Mouse (Mus musculus): ENCODE data around the gene Nanos3.

Gene Nanos3

DNA sequence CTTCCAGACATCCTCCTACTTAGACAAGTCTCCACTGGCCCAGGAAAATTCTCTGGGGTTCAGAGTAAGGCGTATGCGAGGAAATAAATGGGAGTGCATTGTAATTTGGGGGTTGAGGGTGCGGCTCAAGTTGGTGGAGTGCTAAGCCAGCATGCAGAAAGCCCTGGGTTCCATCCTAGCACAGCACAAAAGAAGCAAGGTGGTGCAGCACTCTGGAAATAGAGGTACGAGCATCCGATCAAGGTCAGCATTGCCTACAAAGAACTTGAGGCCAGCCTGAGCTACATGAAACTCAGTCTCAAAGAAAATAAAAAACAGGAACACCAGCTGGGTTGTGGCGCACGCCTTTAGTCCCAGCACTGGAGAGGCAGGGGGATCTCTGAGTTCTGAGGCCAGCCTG lies at the start of gene Nanos3:
Gene Nanos3 (minus strand): TSS at position 101 of the 400 bp plus-strand sequence.
- DNase-seq (ENCODE audit: low read depth, low spot score) = no peak

GRCm38 (mm10) chr8:84233055-84233454 lies 48.0 kb upstream of the Nanos3 start:
- no peak for DNase-seq (ENCODE audit: low read depth, low spot score)

DNA sequence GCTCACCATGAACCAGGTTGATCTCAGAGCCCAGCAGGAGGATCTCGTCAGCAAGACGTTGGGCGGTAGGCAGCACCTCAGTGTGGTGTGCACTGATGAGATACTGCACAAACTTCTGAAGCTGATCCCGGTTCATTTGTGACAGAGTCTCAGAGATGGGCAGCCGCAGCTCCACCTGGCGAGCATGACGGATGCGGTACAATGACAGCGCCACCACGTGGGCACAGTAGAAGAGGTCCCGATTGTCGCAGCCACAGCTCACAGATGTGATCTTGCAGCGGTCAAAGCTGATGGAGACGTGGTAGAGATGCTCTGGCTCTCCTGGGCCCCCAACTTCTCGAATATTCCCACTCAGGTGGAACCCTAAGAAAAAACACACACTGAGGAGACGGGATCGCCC lies 45.7 kb upstream of the Nanos3 start:
- peak; percentile 81 for DNase-seq (ENCODE audit: low read depth, low spot score)

DNA sequence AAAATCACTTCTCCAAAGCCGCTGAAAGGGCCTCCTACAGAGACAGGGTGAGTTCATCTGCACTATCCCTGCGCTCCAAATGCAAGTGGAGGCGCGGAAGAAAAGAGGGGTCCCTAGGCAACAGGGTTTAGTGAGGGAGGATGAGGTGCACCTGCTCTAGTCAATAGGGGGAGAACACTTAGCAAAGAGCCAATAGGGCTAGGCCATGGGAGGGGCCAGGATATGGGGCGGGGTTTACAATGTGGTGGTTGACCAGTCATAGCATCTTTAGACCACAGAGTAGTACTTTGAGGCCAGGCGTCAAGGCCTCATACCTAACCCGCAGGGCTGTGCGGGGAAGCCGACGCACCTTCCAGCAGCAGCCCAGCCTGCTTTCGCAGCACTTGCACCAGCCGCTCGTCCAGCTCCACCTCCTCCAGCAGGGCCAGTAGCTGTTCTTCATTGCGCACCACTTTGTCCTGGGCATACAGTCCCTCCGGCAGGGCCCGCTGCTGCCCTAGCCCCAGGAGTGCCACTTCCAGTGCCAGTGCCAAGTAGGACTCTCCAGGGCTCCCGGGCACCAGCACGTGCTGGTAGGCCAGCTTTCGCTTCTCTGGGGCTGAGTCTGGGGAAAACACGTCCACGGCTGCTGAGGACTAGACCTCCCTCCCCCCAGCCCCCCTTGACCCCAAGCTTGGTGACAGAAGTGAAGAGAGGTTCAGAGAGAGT lies 38.5 kb upstream of the Nanos3 start:
- peak; percentile 67 for DNase-seq (ENCODE audit: low read depth, low spot score)

DNA sequence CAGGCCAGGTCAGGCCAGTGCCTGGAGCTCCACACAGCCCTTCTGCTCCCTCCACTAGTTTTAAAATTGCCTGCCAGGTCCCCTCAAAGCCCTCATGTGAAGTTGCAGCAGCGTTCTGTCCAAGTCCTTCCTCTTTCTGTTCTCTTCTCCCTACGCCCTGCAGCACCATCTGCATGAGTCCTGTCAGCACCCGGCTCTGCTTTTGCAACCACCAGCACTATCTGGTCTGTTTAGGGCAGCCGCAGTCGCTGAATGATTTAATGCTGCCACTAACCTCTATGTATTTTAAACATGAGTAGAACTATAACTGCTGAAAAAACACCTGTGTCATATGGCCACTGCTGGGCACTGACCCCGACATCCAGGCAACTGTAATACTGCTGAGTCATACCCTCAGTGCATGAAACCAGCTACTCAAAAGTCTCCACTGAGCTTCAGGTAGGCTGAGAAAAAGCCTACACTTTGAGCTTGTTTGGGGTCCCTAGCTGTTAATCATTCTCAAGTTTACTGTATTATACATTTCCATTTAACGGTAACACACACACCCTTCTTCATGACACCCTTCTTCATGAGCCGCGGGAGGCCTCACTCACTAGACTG lies 37.6 kb upstream of the Nanos3 start:
- DNase-seq (ENCODE audit: low read depth, low spot score) = no peak

GRCm38 (mm10) chr8:84220105-84220504 lies 35.1 kb upstream of the Nanos3 start:
- no peak for DNase-seq (ENCODE audit: low read depth, low spot score)

- no peak for DNase-seq (ENCODE audit: low read depth, low spot score)
These were observed 33.1 kb upstream of the Nanos3 start for GRCm38 (mm10) chr8:84218143-84218542.

- DNase-seq (ENCODE audit: low read depth, low spot score) = no peak
These were observed 32.2 kb upstream of the Nanos3 start for GRCm38 (mm10) chr8:84217206-84217605.

- no peak for DNase-seq (ENCODE audit: low read depth, low spot score)
These were observed 28.3 kb upstream of the Nanos3 start for GRCm38 (mm10) chr8:84213277-84213676.

DNA sequence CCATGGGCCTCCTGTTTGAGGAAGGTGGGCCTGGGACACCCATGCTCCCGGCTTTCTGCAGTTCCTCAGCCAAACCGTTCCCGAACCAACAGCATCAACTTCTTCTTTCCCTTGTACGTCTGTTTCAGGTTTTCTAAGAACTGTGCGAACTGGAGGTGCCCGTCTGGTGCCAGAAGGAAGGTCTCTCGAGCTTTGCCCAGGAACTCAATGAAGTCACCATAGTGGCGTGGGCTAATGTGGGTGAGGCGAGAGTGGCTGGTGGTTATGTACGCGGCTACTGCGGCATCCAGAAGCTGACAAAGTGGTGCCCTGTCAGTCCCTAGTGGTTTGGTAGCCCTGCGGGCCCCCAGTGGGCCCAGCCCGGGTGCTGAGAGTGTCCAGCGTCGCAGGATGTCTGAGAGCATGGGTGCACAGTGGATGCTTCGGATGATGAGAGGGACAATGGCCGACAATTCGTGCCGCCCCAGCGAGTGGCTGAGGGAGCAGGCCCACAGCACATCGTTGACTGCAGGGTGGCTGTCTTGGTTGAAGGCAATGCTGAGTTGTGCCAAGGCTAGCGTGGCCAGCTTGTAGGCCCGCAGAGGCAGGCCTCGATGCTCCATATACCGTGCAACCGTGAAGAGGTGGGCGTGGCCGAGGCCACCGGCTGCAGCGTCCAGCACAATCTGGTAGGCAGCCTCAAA lies 27.0 kb upstream of the Nanos3 start:
- no peak for DNase-seq (ENCODE audit: low read depth, low spot score)

DNA sequence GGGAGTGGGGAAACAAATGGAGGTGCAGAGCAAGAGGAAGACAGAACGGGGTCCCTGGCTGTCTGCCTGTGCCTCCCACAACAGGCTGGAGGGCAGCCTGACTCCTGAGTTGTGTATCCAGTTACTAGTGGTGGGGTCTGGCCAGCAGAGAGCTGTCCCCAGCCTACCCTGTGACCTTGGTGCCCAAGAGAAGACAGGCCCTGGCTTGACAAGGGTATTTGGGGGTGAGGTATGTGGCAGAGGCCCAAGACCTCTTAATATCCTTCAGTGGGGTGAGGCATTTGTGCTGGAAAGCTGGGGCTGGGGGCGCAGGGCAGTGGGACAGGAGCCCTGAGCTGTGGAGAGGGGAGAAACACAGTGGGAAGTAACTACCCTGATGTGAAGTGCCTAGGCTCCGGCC lies 26.2 kb upstream of the Nanos3 start:
- DNase-seq (ENCODE audit: low read depth, low spot score) = no peak

DNA sequence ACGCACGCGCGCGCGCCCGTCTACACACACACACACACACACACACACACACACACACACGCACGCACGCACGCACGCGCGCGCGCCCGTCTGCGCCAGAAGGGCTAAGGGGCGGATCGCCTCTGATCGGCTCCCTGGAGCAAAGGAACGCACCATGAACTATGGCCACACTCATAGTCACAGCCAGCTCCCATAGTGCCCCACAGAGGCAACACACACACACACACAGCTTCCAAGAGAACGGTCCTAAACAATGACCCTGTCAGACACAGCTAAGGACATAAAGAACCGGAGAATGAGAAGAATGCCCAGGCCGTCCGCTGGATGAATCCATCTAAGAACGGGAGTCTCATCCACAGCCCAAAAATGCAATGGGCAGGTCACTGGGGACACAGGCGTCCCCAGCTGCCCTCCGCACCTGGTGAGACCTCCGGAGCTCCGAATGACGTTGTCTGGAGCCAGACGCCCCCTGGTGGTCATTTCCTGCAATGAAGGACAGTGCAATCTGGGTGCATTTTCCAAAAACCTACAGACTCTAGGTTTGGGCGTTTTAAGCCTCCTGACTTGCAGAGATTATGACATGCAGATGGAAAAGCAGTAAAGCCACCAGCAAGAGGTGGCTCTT lies 25.3 kb upstream of the Nanos3 start:
- peak; percentile 83 for DNase-seq (ENCODE audit: low read depth, low spot score)

GRCm38 (mm10) chr8:84208381-84209380 lies 23.7 kb upstream of the Nanos3 start:
- no peak for DNase-seq (ENCODE audit: low read depth, low spot score)

DNA sequence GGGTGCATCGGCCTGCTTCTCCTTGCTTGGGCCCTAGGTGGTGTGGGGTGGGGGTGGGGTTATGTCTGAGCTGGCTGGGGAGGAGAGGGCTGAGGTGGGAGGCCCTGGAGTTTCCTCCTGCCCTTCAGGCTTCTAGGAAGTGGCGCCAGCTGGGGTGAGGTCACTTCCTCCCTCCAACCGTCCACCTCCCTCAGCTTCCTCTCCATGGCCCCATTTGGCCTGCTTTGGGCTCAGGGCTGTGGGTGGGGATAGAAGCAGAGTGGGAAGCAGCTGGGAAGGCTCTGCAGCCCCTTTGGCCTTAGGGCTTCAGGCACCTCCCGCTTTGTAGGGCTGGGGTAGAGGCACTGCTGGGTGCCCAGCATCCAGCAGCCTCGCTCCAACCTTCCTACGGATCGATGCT lies 22.8 kb upstream of the Nanos3 start:
- no peak for DNase-seq (ENCODE audit: low read depth, low spot score)

GRCm38 (mm10) chr8:84206666-84207065 lies 21.6 kb upstream of the Nanos3 start:
- peak; percentile 61 for DNase-seq (ENCODE audit: low read depth, low spot score)

- DNase-seq (ENCODE audit: low read depth, low spot score) = no peak
These were observed 20.1 kb upstream of the Nanos3 start for GRCm38 (mm10) chr8:84205073-84205472.

- DNase-seq (ENCODE audit: low read depth, low spot score) = peak; percentile 76
These were observed 19.2 kb upstream of the Nanos3 start for GRCm38 (mm10) chr8:84203975-84204772.

DNA sequence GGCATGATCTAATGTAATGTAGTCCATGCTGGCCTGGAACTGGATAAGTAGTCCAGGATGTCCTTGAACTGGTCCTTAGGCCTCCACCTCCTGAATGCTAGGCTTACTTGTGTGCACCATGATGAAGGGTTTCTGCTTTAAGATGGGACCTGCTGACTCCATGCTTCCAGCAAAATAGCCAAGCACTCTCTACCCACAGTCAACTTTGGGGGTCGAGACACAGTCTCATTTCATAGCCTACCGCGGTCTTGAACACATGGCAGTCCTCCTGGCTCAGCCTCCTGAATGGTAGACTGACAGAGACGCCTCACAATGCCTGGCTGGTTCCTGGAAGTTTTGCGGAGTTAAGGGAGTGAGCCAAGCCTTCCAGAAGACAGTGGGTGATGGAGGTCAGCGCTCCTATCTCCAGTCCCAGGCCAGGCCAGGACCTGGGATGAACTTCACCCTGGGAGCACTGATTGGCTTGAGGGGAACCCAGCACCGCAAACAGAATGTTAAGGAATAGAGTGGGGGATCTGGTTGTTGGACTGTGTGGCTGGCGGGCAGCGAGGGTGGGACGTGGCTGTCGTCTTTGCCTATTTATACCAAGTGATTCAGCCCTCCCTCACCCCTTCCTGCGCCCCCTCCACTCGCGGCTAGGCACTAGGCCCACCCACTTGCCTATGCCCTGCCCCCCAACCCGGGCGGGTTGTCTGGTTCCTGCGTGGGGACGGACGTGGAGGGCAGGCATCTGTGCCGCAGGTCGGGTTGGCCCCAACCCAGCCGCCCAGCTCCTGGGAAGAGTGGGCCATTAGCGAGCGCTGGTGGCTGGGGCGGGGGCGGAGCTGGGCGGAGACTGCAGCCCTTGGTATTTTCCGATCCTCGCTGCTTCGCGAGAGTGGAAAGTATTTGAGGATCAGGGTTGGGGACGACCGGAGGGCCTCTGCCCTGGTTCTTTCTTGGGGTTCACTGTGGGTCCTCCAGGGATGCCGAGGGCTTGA lies 18.2 kb upstream of the Nanos3 start:
- peak; percentile 80 for DNase-seq (ENCODE audit: low read depth, low spot score)

DNA sequence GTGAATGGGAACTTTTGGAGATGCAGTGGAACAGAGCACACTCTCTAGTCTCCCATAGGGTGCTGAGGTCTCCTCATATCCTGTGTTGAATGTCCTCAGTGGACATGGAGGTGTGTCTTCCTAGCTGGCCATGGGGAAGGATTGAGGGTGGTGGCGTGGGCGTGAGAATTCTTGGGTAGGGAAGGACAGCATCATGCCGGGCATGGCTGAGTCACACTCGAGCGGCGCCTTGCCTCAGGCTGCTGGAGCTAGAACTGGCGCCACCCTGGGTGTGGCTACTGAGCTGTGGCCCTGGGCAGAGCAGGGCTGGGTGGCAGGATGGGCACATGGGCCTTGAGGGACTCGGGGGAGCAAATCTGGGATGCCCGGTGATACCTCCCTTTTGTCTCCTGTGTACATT lies 17.4 kb upstream of the Nanos3 start:
- no peak for DNase-seq (ENCODE audit: low read depth, low spot score)

Measured in ZHBTc4 (cell line).